Mouse (Mus musculus): ENCODE measurements at regions not wholly inside any gene's neighbourhood (a gene's known extent, or its start where the extent isn't known, plus 50 kb on each side); places are given as distances from the start of the nearest gene placed in this dataset.

- no peak overlapping the region for H3K27ac ChIP-seq (ENCODE audit: insufficient read depth, low read length)
- TF ChIP-seq CTCF (IDR thresholded peaks at IDR 0.05; ENCODE audit: low read depth, low read length), result no peak
- TF ChIP-seq POLR2A (IDR thresholded peaks at IDR 0.05; ENCODE audit: insufficient read depth, low read length), result no peak
- no peak for TF ChIP-seq EP300 (IDR thresholded peaks at IDR 0.05; ENCODE audit: insufficient read depth, low read depth, low read length)
- H3K27me3 ChIP-seq (ENCODE audit: control insufficient read depth, insufficient read depth, low read length, poor library complexity, severe bottlenecking), result no peaks in the 10 kb centered on the region
- H3K4me3 ChIP-seq (ENCODE audit: low read depth, low read length), result no peak overlapping the region
- no peak overlapping the region for H3K9ac ChIP-seq (ENCODE audit: low read depth, poor library complexity, severe bottlenecking)
- H3K9me3 ChIP-seq (replicated peaks; ENCODE audit: control insufficient read depth, insufficient read depth, low read length, poor library complexity, severe bottlenecking), result no peaks in the 10 kb centered on the region
- no peaks in the 10 kb centered on the region for H3K36me3 ChIP-seq (ENCODE audit: control insufficient read depth, insufficient read depth, low read length, poor library complexity, severe bottlenecking)
- H3K4me1 ChIP-seq (ENCODE audit: control insufficient read depth, insufficient read depth, low read length), result no peaks in the 10 kb centered on the region
Measured at GRCm38 (mm10) chr14:110190987-110191607, 563.9 kb downstream of the Slitrk6 start.

- H3K36me3 ChIP-seq (ENCODE audit: control insufficient read depth, insufficient read depth, low read length, poor library complexity, severe bottlenecking), result no peaks in the 10 kb centered on the region
- H3K4me1 ChIP-seq (ENCODE audit: control insufficient read depth, insufficient read depth, low read length), result no peaks in the 10 kb centered on the region
- TF ChIP-seq CTCF (IDR thresholded peaks at IDR 0.05; ENCODE audit: low read depth, low read length) (no peak), POLR2A (IDR thresholded peaks at IDR 0.05; ENCODE audit: insufficient read depth, low read length) (no peak), EP300 (IDR thresholded peaks at IDR 0.05; ENCODE audit: insufficient read depth, low read depth, low read length) (no peak)
- H3K4me3 ChIP-seq (ENCODE audit: low read depth, low read length), result no peak overlapping the region
- H3K27me3 ChIP-seq (ENCODE audit: control insufficient read depth, insufficient read depth, low read length, poor library complexity, severe bottlenecking), result no peaks in the 10 kb centered on the region
- H3K27ac ChIP-seq (ENCODE audit: insufficient read depth, low read length), result no peak overlapping the region
- H3K9me3 ChIP-seq (replicated peaks; ENCODE audit: control insufficient read depth, insufficient read depth, low read length, poor library complexity, severe bottlenecking), result no peaks in the 10 kb centered on the region
- no peak overlapping the region for H3K9ac ChIP-seq (ENCODE audit: low read depth, poor library complexity, severe bottlenecking)
Measured at GRCm38 (mm10) chr14:110190471-110190870, 564.5 kb downstream of the Slitrk6 start.

GRCm38 (mm10) chr14:110179166-110179565, 575.8 kb downstream of the Slitrk6 start:
- no peak overlapping the region for H3K4me3 ChIP-seq (ENCODE audit: low read depth, low read length)
- TF ChIP-seq POLR2A (IDR thresholded peaks at IDR 0.05; ENCODE audit: insufficient read depth, low read length) (no peak), EP300 (IDR thresholded peaks at IDR 0.05; ENCODE audit: insufficient read depth, low read depth, low read length) (no peak), CTCF (IDR thresholded peaks at IDR 0.05; ENCODE audit: low read depth, low read length) (no peak)
- H3K4me1 ChIP-seq (ENCODE audit: control insufficient read depth, insufficient read depth, low read length), result no peaks in the 10 kb centered on the region
- no peak overlapping the region for H3K27ac ChIP-seq (ENCODE audit: insufficient read depth, low read length)
- H3K36me3 ChIP-seq (ENCODE audit: control insufficient read depth, insufficient read depth, low read length, poor library complexity, severe bottlenecking), result no peaks in the 10 kb centered on the region
- no peak overlapping the region for H3K9ac ChIP-seq (ENCODE audit: low read depth, poor library complexity, severe bottlenecking)
- H3K9me3 ChIP-seq (replicated peaks; ENCODE audit: control insufficient read depth, insufficient read depth, low read length, poor library complexity, severe bottlenecking), result no peaks in the 10 kb centered on the region
- no peaks in the 10 kb centered on the region for H3K27me3 ChIP-seq (ENCODE audit: control insufficient read depth, insufficient read depth, low read length, poor library complexity, severe bottlenecking)

- TF ChIP-seq POLR2A (IDR thresholded peaks at IDR 0.05; ENCODE audit: insufficient read depth, low read length) (no peak), CTCF (IDR thresholded peaks at IDR 0.05; ENCODE audit: low read depth, low read length) (no peak), EP300 (IDR thresholded peaks at IDR 0.05; ENCODE audit: insufficient read depth, low read depth, low read length) (no peak)
- Histone ChIP-seq H3K27ac (ENCODE audit: insufficient read depth, low read length) (no peak overlapping the region), H3K4me3 (ENCODE audit: low read depth, low read length) (no peak overlapping the region)
Measured at GRCm38 (mm10) chr14:110171162-110172117, 583.5 kb downstream of the Slitrk6 start.

GRCm38 (mm10) chr14:110168632-110169031, 586.3 kb downstream of the Slitrk6 start:
- H3K27me3 ChIP-seq (ENCODE audit: control insufficient read depth, insufficient read depth, low read length, poor library complexity, severe bottlenecking), result no peaks in the 10 kb centered on the region
- TF ChIP-seq POLR2A (IDR thresholded peaks at IDR 0.05; ENCODE audit: insufficient read depth, low read length), result no peak
- TF ChIP-seq EP300 (IDR thresholded peaks at IDR 0.05; ENCODE audit: insufficient read depth, low read depth, low read length), result no peak
- TF ChIP-seq CTCF (IDR thresholded peaks at IDR 0.05; ENCODE audit: low read depth, low read length), result no peak

More at GRCm38 (mm10) chr14:110171162-110172117, 583.5 kb downstream of the Slitrk6 start:
- Histone ChIP-seq H3K9ac (ENCODE audit: low read depth, poor library complexity, severe bottlenecking) (no peak overlapping the region), H3K9me3 (replicated peaks; ENCODE audit: control insufficient read depth, insufficient read depth, low read length, poor library complexity, severe bottlenecking) (no peaks in the 10 kb centered on the region), H3K36me3 (ENCODE audit: control insufficient read depth, insufficient read depth, low read length, poor library complexity, severe bottlenecking) (no peaks in the 10 kb centered on the region), H3K27me3 (ENCODE audit: control insufficient read depth, insufficient read depth, low read length, poor library complexity, severe bottlenecking) (no peaks in the 10 kb centered on the region), H3K4me1 (ENCODE audit: control insufficient read depth, insufficient read depth, low read length) (no peaks in the 10 kb centered on the region)

GRCm38 (mm10) chr14:110128265-110128664, 626.7 kb downstream of the Slitrk6 start:
- H3K36me3 ChIP-seq (ENCODE audit: control insufficient read depth, insufficient read depth, low read length, poor library complexity, severe bottlenecking), result no peaks in the 10 kb centered on the region
- no peak overlapping the region for H3K27ac ChIP-seq (ENCODE audit: insufficient read depth, low read length)
- H3K9ac ChIP-seq (ENCODE audit: low read depth, poor library complexity, severe bottlenecking), result no peak overlapping the region
- no peaks in the 10 kb centered on the region for H3K4me1 ChIP-seq (ENCODE audit: control insufficient read depth, insufficient read depth, low read length)
- TF ChIP-seq CTCF (IDR thresholded peaks at IDR 0.05; ENCODE audit: low read depth, low read length) (no peak), POLR2A (IDR thresholded peaks at IDR 0.05; ENCODE audit: insufficient read depth, low read length) (no peak), EP300 (IDR thresholded peaks at IDR 0.05; ENCODE audit: insufficient read depth, low read depth, low read length) (no peak)
- no peaks in the 10 kb centered on the region for H3K27me3 ChIP-seq (ENCODE audit: control insufficient read depth, insufficient read depth, low read length, poor library complexity, severe bottlenecking)
- no peak overlapping the region for H3K4me3 ChIP-seq (ENCODE audit: low read depth, low read length)
- H3K9me3 ChIP-seq (replicated peaks; ENCODE audit: control insufficient read depth, insufficient read depth, low read length, poor library complexity, severe bottlenecking), result no peaks in the 10 kb centered on the region

More at GRCm38 (mm10) chr14:110168632-110169031, 586.3 kb downstream of the Slitrk6 start:
- Histone ChIP-seq H3K4me1 (ENCODE audit: control insufficient read depth, insufficient read depth, low read length) (no peaks in the 10 kb centered on the region), H3K27ac (ENCODE audit: insufficient read depth, low read length) (no peak overlapping the region), H3K9ac (ENCODE audit: low read depth, poor library complexity, severe bottlenecking) (no peak overlapping the region), H3K36me3 (ENCODE audit: control insufficient read depth, insufficient read depth, low read length, poor library complexity, severe bottlenecking) (no peaks in the 10 kb centered on the region), H3K4me3 (ENCODE audit: low read depth, low read length) (no peak overlapping the region), H3K9me3 (replicated peaks; ENCODE audit: control insufficient read depth, insufficient read depth, low read length, poor library complexity, severe bottlenecking) (no peaks in the 10 kb centered on the region)

Measured in ES-Bruce4 (cell line).